Mouse (Mus musculus) testis, adult 2 months (tissue): ENCODE results near the gene Ddx6. TPM values are rescaled to one million over a fixed set of nuclear protein-coding genes. Genes with fewer than 3 reads are reported as not detected.
A peak's percentile ranks its signal among the peaks of the same experiment; 100 is the strongest.

Experiments
- H3K27ac ChIP-seq: fragments of 200-500 bp; 2 replicates; pipeline ENCODE4 v1.5.1; 2012; ENCODE audit warnings: low read depth, low read length; ENCODE audit not compliant: control insufficient read depth, insufficient read depth
- H3K27me3 ChIP-seq: fragments of 200-500 bp; 2 replicates; pipeline ENCODE4 v1.6.1; 2012; ENCODE audit warnings: mild to moderate bottlenecking, low read length, moderate library complexity; ENCODE audit not compliant: control insufficient read depth, insufficient read depth
- H3K36me3 ChIP-seq: fragments of 200-500 bp; 2 replicates; pipeline ENCODE4 v1.6.1; 2012; ENCODE audit warnings: mild to moderate bottlenecking, low read length; ENCODE audit not compliant: control insufficient read depth, insufficient read depth
- H3K4me1 ChIP-seq: fragments of 200-500 bp; 2 replicates; pipeline ENCODE4 v1.6.1; 2012; ENCODE audit warnings: low read length; ENCODE audit not compliant: control insufficient read depth, insufficient read depth
- H3K4me3 ChIP-seq: fragments of 200-500 bp; 2 replicates; pipeline ENCODE4 v1.5.1; 2012; ENCODE audit warnings: low read depth, mild to moderate bottlenecking, low read length, moderate library complexity, mixed read lengths; ENCODE audit not compliant: control insufficient read depth
- CTCF ChIP-seq: fragments of 200-500 bp; IDR thresholded peaks from 2 replicates; pipeline ENCODE4 v1.5.1; 2012; ENCODE audit warnings: low read depth, mild to moderate bottlenecking, inconsistent platforms, low read length, moderate library complexity; ENCODE audit not compliant: control insufficient read depth, insufficient read depth, insufficient replicate concordance
- POLR2A ChIP-seq: fragments of 200-500 bp; IDR thresholded peaks from 2 replicates; pipeline ENCODE4 v1.6.1; 2012; ENCODE audit warnings: low read depth, mild to moderate bottlenecking, inconsistent platforms, low read length, moderate library complexity; ENCODE audit not compliant: control insufficient read depth
- polyA plus RNA-seq: library from polyadenylated mRNA; depleted of rRNA; stranded (reverse); fragments of >200 nt; gene quantifications from 2 replicates; pipeline ENCODE4 v1.2.3, GENCODE M21; 2012

Gene Ddx6
- polyA plus RNA-seq, 1 experiment: 11.7 TPM

- peaks cover 2% of the 10 kb centered on the region for H3K4me1 ChIP-seq
- no peaks in the 10 kb centered on the region for H3K27me3 ChIP-seq
- no peak overlapping the region for H3K27ac ChIP-seq
- no peak for TF ChIP-seq POLR2A
- TF ChIP-seq CTCF: peak; percentile 70; the same call in 1 of the 2 replicates
- no peak overlapping the region for H3K4me3 ChIP-seq
- no peaks in the 10 kb centered on the region for H3K36me3 ChIP-seq
These were observed 47.3 kb downstream of the Ddx6 start for GRCm38 (mm10) chr9:44652027-44652426.

GRCm38 (mm10) chr9:44653896-44654295, 49.2 kb downstream of the Ddx6 start:
- Histone ChIP-seq H3K4me3 (no peak overlapping the region), H3K27me3 (no peaks in the 10 kb centered on the region), H3K4me1 (peaks cover 2% of the 10 kb centered on the region), H3K27ac (no peak overlapping the region), H3K36me3 (no peaks in the 10 kb centered on the region)
- TF ChIP-seq POLR2A (no peak), CTCF (no peak)

- Histone ChIP-seq H3K4me3 (peak overlapping the region; percentile 47), H3K27ac (no peak overlapping the region), H3K27me3 (no peaks in the 10 kb centered on the region), H3K36me3 (no peaks in the 10 kb centered on the region), H3K4me1 (no peaks in the 10 kb centered on the region; the same call in 1 of the 2 replicates)
- peak; percentile 41; the same call in 1 of the 2 replicates for TF ChIP-seq CTCF
- no peak for TF ChIP-seq POLR2A
These were observed 50.7 kb downstream of the Ddx6 start for GRCm38 (mm10) chr9:44655098-44656066.

- H3K36me3 ChIP-seq: no peaks in the 10 kb centered on the region
- H3K4me3 ChIP-seq: no peak overlapping the region
- H3K27ac ChIP-seq: no peak overlapping the region
- TF ChIP-seq POLR2A: no peak
- TF ChIP-seq CTCF: no peak
- no peaks in the 10 kb centered on the region for H3K4me1 ChIP-seq
- no peaks in the 10 kb centered on the region for H3K27me3 ChIP-seq
These were observed 59.0 kb downstream of the Ddx6 start for GRCm38 (mm10) chr9:44663706-44664105.

GRCm38 (mm10) chr9:44671416-44671815, 66.7 kb downstream of the Ddx6 start:
- TF ChIP-seq POLR2A (no peak), CTCF (no peak)
- H3K4me1 ChIP-seq: no peaks in the 10 kb centered on the region

GRCm38 (mm10) chr9:44672291-44672865, 67.7 kb downstream of the Ddx6 start:
- TF ChIP-seq CTCF (no peak), POLR2A (no peak)
- Histone ChIP-seq H3K36me3 (no peaks in the 10 kb centered on the region), H3K27me3 (no peaks in the 10 kb centered on the region), H3K27ac (no peak overlapping the region), H3K4me1 (no peaks in the 10 kb centered on the region), H3K4me3 (no peak overlapping the region)

More at GRCm38 (mm10) chr9:44671416-44671815, 66.7 kb downstream of the Ddx6 start:
- no peak overlapping the region for H3K27ac ChIP-seq
- H3K36me3 ChIP-seq: no peaks in the 10 kb centered on the region
- no peaks in the 10 kb centered on the region for H3K27me3 ChIP-seq
- no peak overlapping the region for H3K4me3 ChIP-seq

- Histone ChIP-seq H3K4me3 (no peak within 1 kb of the TSS), H3K27me3 (no peaks in the 10 kb centered on the region), H3K4me1 (no peaks in the 10 kb centered on the region), H3K36me3 (no peaks in the 10 kb centered on the region), H3K27ac (no peak within 1 kb of the TSS)
- TF ChIP-seq POLR2A (no peak), CTCF (no peak)
These were observed 68.3 kb downstream of the Ddx6 start, which contains the start of gene Treh for GRCm38 (mm10) chr9:44673005-44673404. TSS of gene Treh (plus strand) at chr9:44673233.
